Mouse (Mus musculus) C2C12 (cell line): ENCODE results near the gene Adh4.

Experiments
- CEBPB ChIP-seq: IDR thresholded peaks from one replicate; pipeline ENCODE4 v1.6.1; 2011; ENCODE audit warnings: low read depth, mild to moderate bottlenecking, control low read depth, moderate library complexity
- CTCF ChIP-seq: IDR thresholded peaks from one replicate; pipeline ENCODE4 v1.5.1; 2011; ENCODE audit not compliant: control insufficient read depth, insufficient read depth, insufficient read length
- FOSL1 ChIP-seq: IDR thresholded peaks from one replicate; pipeline ENCODE4 v1.8.0; 2011; ENCODE audit warnings: mild to moderate bottlenecking, low read length; ENCODE audit not compliant: poor library complexity, insufficient read depth, severe bottlenecking
- MAX ChIP-seq: IDR thresholded peaks from one replicate; pipeline ENCODE4 v1.6.1; 2011; ENCODE audit warnings: mild to moderate bottlenecking, control low read depth
- MYOD1 ChIP-seq: IDR thresholded peaks from one replicate; pipeline ENCODE4 v1.6.1; 2011; ENCODE audit warnings: low read depth; ENCODE audit not compliant: control insufficient read depth, insufficient read length
- MYOG ChIP-seq: IDR thresholded peaks from one replicate; pipeline ENCODE4 v1.6.1; 2011; ENCODE audit not compliant: control insufficient read depth, insufficient read length; ENCODE audit errors: extremely low read depth
- USF1 ChIP-seq: IDR thresholded peaks from one replicate; pipeline ENCODE4 v1.6.1; 2011; ENCODE audit warnings: low read depth, mild to moderate bottlenecking, control low read depth, moderate library complexity

GRCm38 (mm10) chr3:138461832-138462231 lies 46.6 kb downstream of the Adh4 start:
- TF ChIP-seq CTCF (no peak), CEBPB (no peak), USF1 (no peak), MAX (no peak), MYOG (no peak), FOSL1 (no peak), MYOD1 (no peak)
